Mouse (Mus musculus) testis, adult 2 months (tissue): ENCODE measurements around the gene Tgfbr3. TPM values are rescaled to one million over a fixed set of nuclear protein-coding genes. Genes with fewer than 3 reads are reported as not detected.
A peak's percentile ranks its signal among the peaks of the same experiment; 100 is the strongest.

Source experiments
- H3K27ac ChIP-seq: fragments of 200-500 bp; 2 replicates; pipeline ENCODE4 v1.5.1; 2012; ENCODE audit warnings: low read depth, low read length; ENCODE audit not compliant: control insufficient read depth, insufficient read depth
- H3K27me3 ChIP-seq: fragments of 200-500 bp; 2 replicates; pipeline ENCODE4 v1.6.1; 2012; ENCODE audit warnings: mild to moderate bottlenecking, low read length, moderate library complexity; ENCODE audit not compliant: control insufficient read depth, insufficient read depth
- H3K36me3 ChIP-seq: fragments of 200-500 bp; 2 replicates; pipeline ENCODE4 v1.6.1; 2012; ENCODE audit warnings: mild to moderate bottlenecking, low read length; ENCODE audit not compliant: control insufficient read depth, insufficient read depth
- H3K4me1 ChIP-seq: fragments of 200-500 bp; 2 replicates; pipeline ENCODE4 v1.6.1; 2012; ENCODE audit warnings: low read length; ENCODE audit not compliant: control insufficient read depth, insufficient read depth
- H3K4me3 ChIP-seq: fragments of 200-500 bp; 2 replicates; pipeline ENCODE4 v1.5.1; 2012; ENCODE audit warnings: low read depth, mild to moderate bottlenecking, low read length, moderate library complexity, mixed read lengths; ENCODE audit not compliant: control insufficient read depth
- CTCF ChIP-seq: fragments of 200-500 bp; IDR thresholded peaks from 2 replicates; pipeline ENCODE4 v1.5.1; 2012; ENCODE audit warnings: low read depth, mild to moderate bottlenecking, inconsistent platforms, low read length, moderate library complexity; ENCODE audit not compliant: control insufficient read depth, insufficient read depth, insufficient replicate concordance
- POLR2A ChIP-seq: fragments of 200-500 bp; IDR thresholded peaks from 2 replicates; pipeline ENCODE4 v1.6.1; 2012; ENCODE audit warnings: low read depth, mild to moderate bottlenecking, inconsistent platforms, low read length, moderate library complexity; ENCODE audit not compliant: control insufficient read depth
- polyA plus RNA-seq: library from polyadenylated mRNA; depleted of rRNA; stranded (reverse); fragments of >200 nt; gene quantifications from 2 replicates; pipeline ENCODE4 v1.2.3, GENCODE M21; 2012

Gene Tgfbr3
- polyA plus RNA-seq, 1 experiment = 8.4 TPM

- Histone ChIP-seq H3K27ac (peak overlapping the region; percentile 24; the same call in 1 of the 2 replicates), H3K4me3 (no peak overlapping the region), H3K4me1 (no peaks in the 10 kb centered on the region), H3K27me3 (no peaks in the 10 kb centered on the region), H3K36me3 (no peaks in the 10 kb centered on the region)
- no peak for TF ChIP-seq CTCF
- TF ChIP-seq POLR2A = no peak
Observed at GRCm38 (mm10) chr5:107202801-107203559, 86.4 kb downstream of the Tgfbr3 start.

DNA sequence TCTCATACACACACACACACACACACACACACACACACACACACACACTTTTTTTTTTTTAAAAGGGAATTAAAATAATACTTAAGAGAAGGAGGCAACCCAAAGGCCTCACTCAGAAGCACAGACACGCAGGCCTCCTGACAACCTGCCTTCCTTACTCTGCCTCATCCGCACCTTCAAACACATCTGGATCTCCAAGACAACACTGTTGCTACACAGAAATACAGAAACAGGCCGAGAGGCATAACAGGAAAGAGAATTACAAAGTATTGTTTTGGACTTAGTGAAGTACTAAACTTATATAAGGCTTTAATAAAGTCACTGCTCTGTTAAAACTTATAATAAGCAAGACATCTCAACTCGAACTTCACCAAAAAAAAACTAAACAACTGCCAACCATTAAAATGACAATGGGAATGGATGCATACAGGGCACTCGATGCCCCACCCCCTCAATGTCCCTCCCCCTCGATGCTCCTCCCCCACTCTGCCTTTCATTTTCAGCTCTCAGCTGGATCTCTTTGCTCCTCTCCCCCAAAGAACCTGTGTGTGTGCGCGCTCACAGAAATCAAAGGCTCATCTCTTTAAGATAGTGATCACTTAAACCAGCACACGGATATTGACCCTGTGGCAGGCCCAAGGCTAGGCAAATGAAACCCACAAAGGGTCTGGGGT is 87.8 kb downstream of the Tgfbr3 start:
- no peak for TF ChIP-seq POLR2A
- no peak for TF ChIP-seq CTCF
- Histone ChIP-seq H3K36me3 (no peaks in the 10 kb centered on the region), H3K4me3 (no peak overlapping the region), H3K27me3 (no peaks in the 10 kb centered on the region), H3K4me1 (no peaks in the 10 kb centered on the region), H3K27ac (no peak overlapping the region)

- TF ChIP-seq CTCF (no peak), POLR2A (no peak)
- Histone ChIP-seq H3K4me3 (no peak overlapping the region), H3K27me3 (no peaks in the 10 kb centered on the region), H3K36me3 (no peaks in the 10 kb centered on the region), H3K4me1 (peaks cover 3% of the 10 kb centered on the region), H3K27ac (no peak overlapping the region)
Observed at GRCm38 (mm10) chr5:107200853-107201341, 88.5 kb downstream of the Tgfbr3 start.

GRCm38 (mm10) chr5:107200221-107200635 is 89.2 kb downstream of the Tgfbr3 start:
- no peaks in the 10 kb centered on the region for H3K27me3 ChIP-seq
- TF ChIP-seq POLR2A (no peak), CTCF (no peak)
- H3K36me3 ChIP-seq = no peaks in the 10 kb centered on the region
- H3K27ac ChIP-seq = no peak overlapping the region
- H3K4me3 ChIP-seq = no peak overlapping the region
- peaks cover 9% of the 10 kb centered on the region for H3K4me1 ChIP-seq

DNA sequence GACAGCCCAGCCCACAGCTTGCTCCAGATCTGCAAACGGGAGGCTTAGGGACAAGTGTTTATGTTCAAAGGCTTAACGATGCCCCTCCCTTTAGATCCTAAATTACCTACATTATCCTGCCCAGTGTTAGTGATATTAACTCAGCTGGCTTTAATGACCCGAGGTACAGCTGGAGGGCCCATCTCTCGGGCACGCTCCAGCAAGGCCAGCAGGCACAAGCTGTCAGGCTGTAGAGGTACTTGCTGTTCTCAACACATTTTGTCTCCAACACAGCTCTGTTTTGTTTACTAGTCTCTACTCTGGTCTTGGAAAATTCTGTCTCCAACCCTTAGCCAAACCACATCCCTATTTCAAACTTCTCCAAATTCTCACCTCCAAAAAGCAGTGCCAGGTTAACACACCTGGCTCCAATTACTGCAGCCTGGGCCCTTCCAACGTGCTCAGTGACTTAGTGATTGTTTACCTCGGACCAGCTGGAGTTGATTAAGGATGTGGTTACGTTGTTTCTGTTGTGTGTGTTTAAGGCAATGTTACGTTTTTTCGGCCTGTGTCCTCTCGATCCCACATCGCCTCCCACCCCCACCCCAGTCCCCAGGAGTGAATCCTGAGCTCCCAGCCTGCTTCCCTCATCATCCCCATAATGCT is 93.6 kb downstream of the Tgfbr3 start:
- peaks cover 9% of the 10 kb centered on the region for H3K4me1 ChIP-seq
- H3K27me3 ChIP-seq = no peaks in the 10 kb centered on the region
- H3K36me3 ChIP-seq = no peaks in the 10 kb centered on the region
- TF ChIP-seq CTCF (no peak), POLR2A (no peak)
- no peak overlapping the region for H3K4me3 ChIP-seq
- peak overlapping the region; percentile 64 for H3K27ac ChIP-seq

DNA sequence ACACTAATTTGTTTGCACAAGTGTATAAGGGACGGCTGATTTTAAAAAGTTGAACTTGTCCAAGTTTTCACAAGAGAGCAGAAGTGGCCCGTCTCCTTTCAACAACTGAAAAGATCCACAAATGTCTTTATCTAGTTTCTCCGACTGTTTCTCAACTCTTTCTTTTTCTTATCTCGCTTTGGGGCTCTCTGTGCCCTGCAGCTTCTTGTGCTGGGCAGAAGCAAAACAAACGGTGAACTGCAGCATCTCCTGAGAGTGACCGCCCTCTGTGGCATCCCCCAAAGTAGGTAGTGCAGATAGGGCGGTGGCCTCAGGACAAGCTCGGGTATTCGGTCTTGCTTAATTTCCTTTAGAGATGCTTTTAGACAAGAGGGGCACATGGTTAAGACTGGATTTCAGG is 96.3 kb downstream of the Tgfbr3 start:
- Histone ChIP-seq H3K4me3 (peak overlapping the region; percentile 28; the same call in 1 of the 2 replicates), H3K27me3 (no peaks in the 10 kb centered on the region), H3K4me1 (peaks cover 9% of the 10 kb centered on the region), H3K36me3 (no peaks in the 10 kb centered on the region), H3K27ac (peak overlapping the region; percentile 71; the same call in 1 of the 2 replicates)
- TF ChIP-seq CTCF (no peak), POLR2A (no peak)

- Histone ChIP-seq H3K4me3 (peak overlapping the region; percentile 64), H3K27ac (no peak overlapping the region), H3K36me3 (no peaks in the 10 kb centered on the region), H3K27me3 (no peaks in the 10 kb centered on the region), H3K4me1 (peaks cover 9% of the 10 kb centered on the region)
- no peak for TF ChIP-seq POLR2A
- TF ChIP-seq CTCF = no peak
Observed at GRCm38 (mm10) chr5:107192372-107192771, 97.1 kb downstream of the Tgfbr3 start.
